Mouse (Mus musculus): Measurements from ENCODE around the gene Numbl.

DNA sequence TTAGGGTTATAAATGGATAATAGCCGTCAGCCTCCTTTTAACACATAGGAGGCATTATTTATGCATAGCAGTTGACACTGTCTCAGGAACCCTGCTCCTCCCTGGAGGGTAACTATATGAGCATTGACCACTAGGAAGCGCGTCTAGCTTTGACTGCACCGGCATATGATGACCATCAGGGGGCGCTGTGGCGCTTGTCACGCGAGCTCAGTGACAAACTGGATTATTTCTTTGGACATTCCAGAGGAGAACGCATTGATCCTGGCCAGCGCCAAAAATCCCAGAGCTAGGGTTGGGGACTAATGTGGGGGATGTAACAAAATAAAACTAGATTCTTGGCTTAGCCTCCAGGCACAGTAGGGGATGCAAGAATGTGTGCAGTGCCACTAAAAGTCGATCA is 43.9 kb downstream of the Numbl start:
- peak; percentile 99 for TF ChIP-seq CTCF (IDR thresholded peaks at IDR 0.05; ENCODE audit: low read depth)
- no peak for TF ChIP-seq EP300 (optimal IDR thresholded peaks at IDR 0.05)
